Mouse (Mus musculus) hindbrain, embryonic 10.5 days (tissue): ENCODE results near the gene Parm1. TPM values are rescaled to one million over a fixed set of nuclear protein-coding genes. Genes with fewer than 3 reads are reported as not detected.

Experiments
- polyA plus RNA-seq: library from polyadenylated mRNA; unstranded; fragments of >200 nt; fragmentation: Nextera tagmentation; extraction: Ambion mirVana; gene quantifications from 2 replicates; pipeline ENCODE4 v1.2.1, GENCODE M21; 2016

The Parm1 gene
- polyA plus RNA-seq, 1 experiment from 2014 or later, result 16.3 TPM

Other genes starting within 250 kb of the Parm1 start
- gene Btc, start 114.6 kb upstream of the Parm1 start, polyA plus RNA-seq, result 0.13 and 0.30 TPM in 2 replicates